Mouse (Mus musculus): ENCODE measurements at regions not wholly inside any gene's neighbourhood (a gene's known extent, or its start where the extent isn't known, plus 50 kb on each side); places are given as distances from the start of the nearest gene placed in this dataset.

DNA sequence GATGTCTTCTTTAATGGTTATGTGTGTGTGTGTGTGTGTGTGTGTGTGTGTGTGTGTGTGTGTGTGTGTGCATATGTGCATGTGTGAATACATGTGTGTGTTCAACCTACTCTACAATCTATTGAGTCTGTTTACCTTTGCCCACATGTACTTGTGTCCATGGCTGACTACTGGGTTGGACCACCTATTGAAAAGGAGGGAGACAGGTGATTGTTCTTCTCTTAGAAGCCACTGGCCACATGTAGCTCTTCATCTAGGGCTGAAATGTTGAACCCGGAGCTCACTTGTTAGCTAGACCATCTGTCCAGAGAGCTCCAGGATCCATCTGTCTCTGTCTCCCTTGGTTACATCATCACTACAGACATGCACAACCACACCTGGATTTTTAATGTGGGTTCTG is 141.8 kb upstream of the Jade1 start:
- Histone ChIP-seq H3K4me2 (no peak overlapping the region), H3K4me1 (replicated peaks) (peaks cover 11% of the 10 kb centered on the region), H3K27me3 (replicated peaks) (no peaks in the 10 kb centered on the region), H3K9ac (no peak overlapping the region), H3K36me3 (no peaks in the 10 kb centered on the region), H3K4me3 (no peak overlapping the region), H3K27ac (ENCODE audit: poor library complexity, severe bottlenecking) (no peak overlapping the region), H3K9me3 (replicated peaks) (no peaks in the 10 kb centered on the region)
- WGBS: 74% methylated on average over 1 of the region's 1 CpGs
- ATAC-seq (ENCODE audit: insufficient number of reproducible peaks, low FRiP score): no peak

DNA sequence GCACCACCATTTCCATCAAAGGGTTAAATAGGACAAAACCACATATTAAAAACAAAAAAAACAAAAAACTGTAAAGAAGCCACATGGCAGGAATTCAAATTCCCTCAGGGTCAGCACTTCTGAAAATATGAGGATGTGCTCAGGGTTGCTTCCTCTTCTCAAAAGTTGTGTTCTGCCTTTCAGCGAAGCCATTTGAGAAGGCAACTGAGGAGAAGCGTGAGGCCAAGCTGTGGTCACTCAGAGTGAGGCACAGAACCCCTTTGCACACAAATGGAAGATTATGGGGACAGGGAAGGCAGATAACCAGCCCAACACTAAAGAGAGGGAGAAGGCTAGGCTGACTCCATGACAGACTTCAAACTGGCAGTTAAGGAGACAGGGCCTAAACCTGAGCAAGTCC is 142.8 kb upstream of the Jade1 start:
- WGBS: 75% methylated on average over 2 of the region's 2 CpGs
- peaks cover 13% of the 10 kb centered on the region for H3K4me1 ChIP-seq (replicated peaks)
- H3K4me2 ChIP-seq: no peak overlapping the region
- no peaks in the 10 kb centered on the region for H3K27me3 ChIP-seq (replicated peaks)
- ATAC-seq (ENCODE audit: insufficient number of reproducible peaks, low FRiP score): no peak
- no peak overlapping the region for H3K4me3 ChIP-seq
- no peaks in the 10 kb centered on the region for H3K9me3 ChIP-seq (replicated peaks)
- H3K36me3 ChIP-seq: no peaks in the 10 kb centered on the region
- no peak overlapping the region for H3K27ac ChIP-seq (ENCODE audit: poor library complexity, severe bottlenecking)
- H3K9ac ChIP-seq: no peak overlapping the region

DNA sequence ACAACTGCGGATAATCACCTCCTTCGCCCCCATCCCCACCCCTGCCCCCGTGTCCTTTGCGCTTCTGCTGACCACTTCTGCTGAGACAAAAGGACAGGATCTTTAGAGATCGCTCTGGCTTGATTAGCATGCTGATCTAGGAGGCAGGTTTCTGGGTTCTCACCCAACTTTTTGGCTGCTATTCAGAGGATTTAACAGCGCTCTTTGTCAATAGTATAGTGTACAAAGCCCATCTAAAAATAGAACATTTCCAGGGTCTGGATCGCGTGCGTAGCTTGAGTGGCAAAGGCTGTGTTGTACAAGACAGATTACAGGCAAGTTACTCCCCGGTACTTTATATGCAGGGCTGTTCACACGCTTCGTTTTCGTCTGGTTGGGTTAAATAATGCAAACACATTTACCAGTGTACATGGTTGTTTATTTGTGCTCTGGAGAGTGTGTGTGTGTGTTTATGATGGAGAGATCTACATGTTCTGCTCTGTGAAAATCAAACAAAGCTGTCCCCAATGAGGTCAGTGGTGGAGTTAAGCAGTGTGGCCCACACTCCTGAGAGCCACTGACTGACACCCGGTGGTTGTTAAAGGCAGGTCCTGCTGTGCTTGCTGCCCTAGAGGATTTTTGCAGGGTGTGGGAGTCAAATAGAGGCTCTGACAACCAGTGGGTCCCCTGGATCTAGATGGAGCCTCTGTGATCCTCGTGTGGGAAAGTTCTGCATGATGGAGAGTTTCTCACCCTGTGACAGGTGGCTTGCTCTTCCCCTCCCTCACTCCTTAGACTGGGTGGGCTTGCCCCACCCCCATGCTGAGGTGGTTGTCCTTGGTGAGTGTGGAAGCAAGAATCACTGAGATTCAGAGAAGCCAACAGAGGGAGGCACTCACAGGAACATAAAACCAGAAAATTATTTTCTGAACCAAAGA is 146.5 kb upstream of the Jade1 start:
- Histone ChIP-seq H3K27ac (ENCODE audit: poor library complexity, severe bottlenecking) (peak overlapping the region; percentile 83), H3K4me1 (replicated peaks) (peaks cover 21% of the 10 kb centered on the region), H3K36me3 (no peaks in the 10 kb centered on the region), H3K9ac (peak overlapping the region; percentile 68), H3K27me3 (replicated peaks) (no peaks in the 10 kb centered on the region), H3K9me3 (replicated peaks) (no peaks in the 10 kb centered on the region), H3K4me3 (peak overlapping the region; percentile 45), H3K4me2 (peak overlapping the region; percentile 69)
- WGBS: 9% methylated on average over 15 of the region's 15 CpGs
- peak; percentile 83 for ATAC-seq (ENCODE audit: insufficient number of reproducible peaks, low FRiP score)

DNA sequence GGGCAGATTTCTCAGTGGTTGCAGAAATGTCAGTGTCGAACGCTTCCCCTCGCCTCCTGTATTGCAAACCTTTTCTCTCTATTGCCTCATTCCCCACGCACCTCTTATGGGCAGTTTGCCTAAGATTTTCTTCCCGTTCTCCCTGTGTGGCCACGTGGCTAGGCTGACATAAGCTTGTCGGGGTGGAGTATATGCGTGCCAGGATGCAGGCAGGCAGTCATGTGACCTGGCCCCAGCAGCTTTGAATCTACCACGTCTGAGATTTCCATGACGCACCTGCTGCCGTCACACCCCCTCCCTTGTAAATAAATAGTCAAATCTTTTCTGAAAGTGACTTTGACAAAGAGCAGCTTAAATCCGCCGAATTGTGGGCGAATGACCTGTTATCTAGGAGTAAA is 147.1 kb upstream of the Jade1 start:
- peak overlapping the region; percentile 68 for H3K9ac ChIP-seq
- peaks cover 21% of the 10 kb centered on the region for H3K4me1 ChIP-seq (replicated peaks)
- WGBS: 6% methylated on average over 14 of the region's 14 CpGs
- H3K4me3 ChIP-seq: peak overlapping the region; percentile 45
- H3K4me2 ChIP-seq: peak overlapping the region; percentile 69
- no peaks in the 10 kb centered on the region for H3K9me3 ChIP-seq (replicated peaks)
- H3K27me3 ChIP-seq (replicated peaks): no peaks in the 10 kb centered on the region
- ATAC-seq (ENCODE audit: insufficient number of reproducible peaks, low FRiP score): peak; percentile 86
- H3K36me3 ChIP-seq: no peaks in the 10 kb centered on the region
- H3K27ac ChIP-seq (ENCODE audit: poor library complexity, severe bottlenecking): peak overlapping the region; percentile 83

DNA sequence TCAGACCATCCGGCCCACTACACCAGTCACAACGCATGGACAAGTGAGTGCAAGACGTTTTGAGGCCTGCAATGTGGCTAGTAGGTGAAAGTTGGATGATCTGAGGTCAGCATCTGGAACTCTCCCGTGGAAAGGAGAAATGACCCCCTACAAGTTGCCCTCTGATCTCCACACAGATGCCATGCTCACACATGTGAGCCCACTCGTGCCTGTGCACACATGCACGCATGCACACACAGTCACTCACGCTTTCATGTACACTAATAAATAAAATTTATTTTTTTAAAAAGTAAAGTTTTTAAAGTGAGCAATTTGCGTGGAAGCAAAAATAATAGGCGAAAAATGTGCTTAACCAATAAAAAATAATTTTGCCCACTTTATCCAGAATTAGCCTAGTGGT is 147.5 kb upstream of the Jade1 start:
- Histone ChIP-seq H3K36me3 (no peaks in the 10 kb centered on the region), H3K9me3 (replicated peaks) (no peaks in the 10 kb centered on the region), H3K4me1 (replicated peaks) (peaks cover 21% of the 10 kb centered on the region), H3K4me3 (peak overlapping the region; percentile 45; the same call in 1 of the 2 replicates), H3K27me3 (replicated peaks) (no peaks in the 10 kb centered on the region), H3K4me2 (peak overlapping the region; percentile 69), H3K27ac (ENCODE audit: poor library complexity, severe bottlenecking) (peak overlapping the region; percentile 83; the same call in 1 of the 2 replicates), H3K9ac (no peak overlapping the region)
- WGBS: 83% methylated on average over 9 of the region's 9 CpGs
- no peak for ATAC-seq (ENCODE audit: insufficient number of reproducible peaks, low FRiP score)

DNA sequence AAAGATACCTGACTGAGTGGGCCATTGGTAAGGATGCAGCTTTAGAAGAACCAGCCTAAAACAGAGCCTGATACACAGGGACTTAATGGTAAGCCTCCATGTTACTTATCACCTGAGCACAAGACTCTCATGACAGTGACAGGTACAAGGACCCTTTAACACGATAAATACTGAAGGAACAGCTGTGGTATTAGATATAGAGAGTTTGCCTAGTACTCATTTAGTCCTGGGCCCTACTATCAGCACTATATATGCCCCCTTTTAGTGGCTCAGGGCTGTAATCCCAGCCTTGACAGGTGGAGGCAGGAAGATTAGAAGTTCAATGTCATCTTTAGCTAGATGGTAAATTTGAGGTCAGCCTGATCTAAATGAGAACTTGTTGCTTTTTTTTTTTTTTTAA is 148.0 kb upstream of the Jade1 start:
- no peak for ATAC-seq (ENCODE audit: insufficient number of reproducible peaks, low FRiP score)
- WGBS: 70% methylated on average over 1 of the region's 1 CpGs
- Histone ChIP-seq H3K27ac (ENCODE audit: poor library complexity, severe bottlenecking) (no peak overlapping the region), H3K9me3 (replicated peaks) (no peaks in the 10 kb centered on the region), H3K9ac (no peak overlapping the region), H3K36me3 (no peaks in the 10 kb centered on the region), H3K4me1 (replicated peaks) (peaks cover 21% of the 10 kb centered on the region), H3K4me3 (no peak overlapping the region), H3K27me3 (replicated peaks) (no peaks in the 10 kb centered on the region), H3K4me2 (no peak overlapping the region)

DNA sequence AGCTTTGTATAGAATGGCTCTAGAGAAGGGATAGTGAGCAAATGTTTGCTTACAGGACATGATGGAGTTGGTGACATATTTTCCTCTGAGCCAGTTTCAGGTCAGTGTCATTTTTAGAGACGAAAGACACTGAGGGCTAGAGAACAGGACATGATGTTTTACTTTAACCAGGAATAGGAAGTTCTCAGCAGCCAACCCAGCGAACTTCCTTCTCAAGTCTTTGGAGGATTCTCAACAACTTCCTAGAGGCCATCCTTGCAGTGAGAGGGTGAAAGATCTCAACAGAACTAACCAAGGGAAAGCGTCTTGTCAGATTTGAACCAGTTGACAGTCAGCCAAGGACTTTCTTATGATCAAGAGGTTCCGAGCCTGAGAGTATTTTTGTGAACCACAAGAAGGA is 153.7 kb upstream of the Jade1 start:
- Histone ChIP-seq H3K27ac (ENCODE audit: poor library complexity, severe bottlenecking) (no peak overlapping the region), H3K4me2 (no peak overlapping the region), H3K9ac (no peak overlapping the region), H3K36me3 (no peaks in the 10 kb centered on the region), H3K9me3 (replicated peaks) (0 out of 2 replicates have a peak, but pooled peaks cover 2% of the 10 kb centered on the region), H3K4me3 (no peak overlapping the region), H3K27me3 (replicated peaks) (no peaks in the 10 kb centered on the region), H3K4me1 (replicated peaks) (peaks cover 8% of the 10 kb centered on the region; the same call in 1 of the 2 replicates)
- no peak for ATAC-seq (ENCODE audit: insufficient number of reproducible peaks, low FRiP score)
- 63% methylated on average over 4 of the region's 4 CpGs for WGBS

DNA sequence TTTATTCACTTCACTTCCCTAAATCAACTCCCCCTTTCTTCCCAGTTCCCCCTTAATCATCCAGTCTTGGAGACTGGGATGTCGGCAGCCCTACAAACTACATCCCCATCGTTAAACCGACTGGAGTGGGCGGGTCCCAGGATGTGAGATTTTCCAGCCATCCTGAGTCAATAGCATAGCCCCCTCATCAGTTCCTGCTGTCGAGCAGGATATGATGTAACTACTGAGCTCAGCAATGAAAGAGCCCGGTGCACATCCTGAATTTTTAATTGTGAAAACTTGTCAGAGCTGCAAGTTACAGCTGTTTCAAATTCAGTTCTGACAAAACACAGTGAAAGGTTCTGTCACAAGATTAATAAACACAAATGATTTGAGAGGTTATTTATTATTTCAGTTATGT is 165.7 kb upstream of the Jade1 start:
- ATAC-seq (ENCODE audit: insufficient number of reproducible peaks, low FRiP score): no peak; the same call in 1 of the 2 replicates
- Histone ChIP-seq H3K4me3 (no peak overlapping the region), H3K9me3 (replicated peaks) (no peaks in the 10 kb centered on the region), H3K27ac (ENCODE audit: poor library complexity, severe bottlenecking) (no peak overlapping the region), H3K9ac (no peak overlapping the region), H3K4me2 (no peak overlapping the region), H3K4me1 (replicated peaks) (peaks cover 6% of the 10 kb centered on the region), H3K27me3 (replicated peaks) (no peaks in the 10 kb centered on the region), H3K36me3 (no peaks in the 10 kb centered on the region)
- 41% methylated on average over 6 of the region's 6 CpGs for WGBS

DNA sequence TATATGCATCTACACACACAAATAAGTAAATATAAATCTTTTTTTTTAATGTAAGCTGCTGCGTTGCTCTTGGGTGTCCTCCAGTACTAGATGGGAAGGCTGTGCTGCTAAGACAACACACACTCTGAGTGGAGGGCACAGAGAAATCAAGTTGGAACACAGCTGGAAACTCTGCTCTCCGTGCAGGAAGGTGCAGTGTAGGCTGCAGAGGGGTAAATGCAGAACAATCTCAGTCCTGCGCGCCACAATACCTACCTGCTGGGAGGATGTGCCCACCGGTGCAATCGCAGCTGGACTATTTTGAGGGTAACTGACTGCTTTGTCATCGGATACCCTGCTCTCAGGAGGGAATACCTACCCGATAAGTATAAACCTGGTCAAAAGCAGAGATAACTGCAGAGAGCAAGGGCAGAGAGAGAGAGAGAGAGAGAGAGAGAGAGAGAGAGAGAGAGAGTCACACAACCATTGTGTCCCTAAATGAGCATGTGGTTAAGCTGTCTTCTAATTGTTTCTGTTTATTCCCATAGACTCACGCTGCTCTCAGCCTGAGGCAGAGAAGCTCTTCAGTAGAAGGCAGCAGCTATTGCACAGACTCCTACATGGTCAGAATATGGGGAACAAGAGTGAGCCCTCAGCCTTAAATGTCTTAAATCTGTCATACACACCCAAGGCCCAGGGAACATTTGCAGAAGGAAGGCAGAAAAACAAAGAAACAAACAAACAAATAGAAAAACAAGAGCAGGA is 167.9 kb upstream of the Jade1 start:
- WGBS: 65% methylated on average over 9 of the region's 9 CpGs
- no peaks in the 10 kb centered on the region for H3K27me3 ChIP-seq (replicated peaks)
- no peak for ATAC-seq (ENCODE audit: insufficient number of reproducible peaks, low FRiP score)
- H3K9ac ChIP-seq: no peak overlapping the region
- no peaks in the 10 kb centered on the region for H3K36me3 ChIP-seq
- H3K4me1 ChIP-seq (replicated peaks): peaks cover 6% of the 10 kb centered on the region
- H3K27ac ChIP-seq (ENCODE audit: poor library complexity, severe bottlenecking): no peak overlapping the region
- H3K4me3 ChIP-seq: no peak overlapping the region
- H3K9me3 ChIP-seq (replicated peaks): peaks cover 6% of the 10 kb centered on the region; the same call in 1 of the 2 replicates
- no peak overlapping the region for H3K4me2 ChIP-seq

DNA sequence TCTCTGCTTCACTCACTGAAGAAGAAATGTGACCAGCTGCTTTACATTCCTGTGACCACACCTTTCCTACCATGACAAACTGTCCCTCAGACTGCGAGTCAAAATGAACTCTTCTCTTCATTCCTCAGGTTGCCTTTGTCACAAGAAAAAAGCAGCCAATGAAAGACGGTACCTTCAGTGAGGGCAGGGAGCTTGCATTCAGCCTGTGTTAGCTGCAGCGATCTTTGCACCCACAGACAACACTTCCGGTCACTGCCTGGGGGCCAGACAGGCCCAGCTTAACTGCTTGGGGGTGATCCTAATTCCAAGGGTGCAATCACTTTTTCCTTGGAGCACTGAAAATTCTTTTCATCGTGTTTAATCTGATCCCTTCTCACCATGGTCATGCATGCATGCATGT is 169.2 kb upstream of the Jade1 start:
- H3K4me3 ChIP-seq: no peak overlapping the region
- H3K9ac ChIP-seq: no peak overlapping the region
- H3K36me3 ChIP-seq: no peaks in the 10 kb centered on the region
- H3K9me3 ChIP-seq (replicated peaks): peaks cover 6% of the 10 kb centered on the region; the same call in 1 of the 2 replicates
- no peak overlapping the region for H3K27ac ChIP-seq (ENCODE audit: poor library complexity, severe bottlenecking)
- no peaks in the 10 kb centered on the region for H3K27me3 ChIP-seq (replicated peaks)
- ATAC-seq (ENCODE audit: insufficient number of reproducible peaks, low FRiP score): no peak
- 47% methylated on average over 5 of the region's 5 CpGs for WGBS
- peaks cover 6% of the 10 kb centered on the region for H3K4me1 ChIP-seq (replicated peaks)
- no peak overlapping the region for H3K4me2 ChIP-seq

DNA sequence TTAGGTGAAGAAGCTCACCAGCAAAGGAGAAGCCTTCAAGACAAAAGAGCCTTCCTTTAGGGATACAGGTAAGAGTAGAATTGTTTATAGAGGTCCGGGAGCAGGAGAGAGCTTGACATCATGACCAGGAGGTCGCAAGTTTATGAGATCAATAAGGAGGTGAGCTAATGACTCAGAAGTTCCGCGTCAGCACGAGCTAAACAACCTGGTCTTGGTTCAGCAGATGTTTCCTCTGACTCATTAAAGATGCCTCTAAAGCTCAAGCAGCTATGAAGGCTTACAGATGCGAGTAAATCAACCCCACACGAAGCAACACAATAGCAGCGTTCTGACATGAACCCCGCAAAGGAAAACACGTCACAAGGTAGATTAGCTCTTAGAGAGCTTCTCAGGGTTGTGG is 171.1 kb upstream of the Jade1 start:
- ATAC-seq (ENCODE audit: insufficient number of reproducible peaks, low FRiP score): no peak
- H3K4me2 ChIP-seq: no peak overlapping the region
- H3K36me3 ChIP-seq: no peaks in the 10 kb centered on the region
- H3K9ac ChIP-seq: no peak overlapping the region
- H3K4me3 ChIP-seq: no peak overlapping the region
- peaks cover 6% of the 10 kb centered on the region for H3K4me1 ChIP-seq (replicated peaks)
- 81% methylated on average over 10 of the region's 10 CpGs for WGBS
- H3K9me3 ChIP-seq (replicated peaks): peaks cover 6% of the 10 kb centered on the region; the same call in 1 of the 2 replicates
- no peak overlapping the region for H3K27ac ChIP-seq (ENCODE audit: poor library complexity, severe bottlenecking)
- H3K27me3 ChIP-seq (replicated peaks): no peaks in the 10 kb centered on the region
